Mouse (Mus musculus) heart, embryonic 16.5 days (tissue): Measurements from ENCODE around the gene Atat1. TPM values are rescaled to one million over a fixed set of nuclear protein-coding genes. Genes with fewer than 3 reads are reported as not detected.

ENCODE experiments used
- ATAC-seq: fragments of 200-750 bp; cut with Nextera tagmentation; replicated peaks from 2 replicates; pipeline ENCODE4 v1.8.0; 2017; ENCODE audit warnings: moderate number of reproducible peaks; ENCODE audit not compliant: insufficient read depth, low FRiP score; ENCODE audit errors: extremely low read depth
- H3K27ac ChIP-seq: fragments of 300-500 bp; sonication (generic); 2 replicates; pipeline ENCODE4 v1.5.1; 2014; ENCODE audit warnings: mild to moderate bottlenecking, low read length, control low read depth, moderate library complexity
- H3K27me3 ChIP-seq: fragments of 300-500 bp; sonication (generic); 2 replicates; pipeline ENCODE4 v1.6.1; 2014; ENCODE audit warnings: low read length, mixed read lengths; ENCODE audit not compliant: control insufficient read depth, insufficient read depth
- H3K36me3 ChIP-seq: fragments of 300-500 bp; sonication (generic); 2 replicates; pipeline ENCODE4 v1.6.1; 2014; ENCODE audit not compliant: control insufficient read depth, insufficient read depth
- H3K4me1 ChIP-seq: fragments of 300-500 bp; sonication (generic); 2 replicates; pipeline ENCODE4 v1.6.1; 2014; ENCODE audit warnings: low read length, mixed read lengths; ENCODE audit not compliant: control insufficient read depth, insufficient read depth
- H3K4me2 ChIP-seq: fragments of 300-500 bp; sonication (generic); 2 replicates; pipeline ENCODE4 v1.6.1; 2014; ENCODE audit warnings: low read depth, mild to moderate bottlenecking, control low read depth, low read length
- H3K4me3 ChIP-seq: fragments of 300-500 bp; sonication (generic); 2 replicates; pipeline ENCODE4 v1.5.1; 2014; ENCODE audit warnings: mild to moderate bottlenecking, control low read depth, low read length
- H3K9ac ChIP-seq: fragments of 300-500 bp; sonication (generic); 2 replicates; pipeline ENCODE4 v1.6.1; 2014; ENCODE audit warnings: low read length, control low read depth
- H3K9me3 ChIP-seq: fragments of 300-500 bp; sonication (generic); replicated peaks from 2 replicates; pipeline ENCODE4 v1.6.1; 2016; ENCODE audit warnings: low read length; ENCODE audit not compliant: control insufficient read depth
- WGBS: fragments of 180-500 bp; shearing (Covaris S2); extraction: QIAGEN DNeasy Blood & Tissue Kit; methylation state at CpG from one replicate; pipeline ENCODE4 v1.1.7; 2014; 5-methylcytosine and 5-hydroxymethylcytosine counted together
- polyA plus RNA-seq: library from polyadenylated mRNA; unstranded; fragments of >200 nt; fragmentation: Nextera tagmentation; extraction: Ambion mirVana; gene quantifications from 2 replicates; pipeline ENCODE4 v1.2.1, GENCODE M21; 2015

Atat1 gene
- polyA plus RNA-seq, 1 experiment from 2014 or later = 41.1 TPM

GRCm38 (mm10) chr17:35932608-35933007 is 22.7 kb upstream of the Atat1 start:
- Histone ChIP-seq H3K27ac (no peak overlapping the region), H3K4me3 (no peak overlapping the region), H3K27me3 (no peaks in the 10 kb centered on the region), H3K9me3 (no peaks in the 10 kb centered on the region), H3K4me1 (no peaks in the 10 kb centered on the region), H3K9ac (no peak overlapping the region), H3K36me3 (peaks cover 31% of the 10 kb centered on the region), H3K4me2 (no peak overlapping the region)
- 86% methylated on average over 4 of the region's 4 CpGs for WGBS
- ATAC-seq = no peak

GRCm38 (mm10) chr17:35930627-35931026 is 20.8 kb upstream of the Atat1 start:
- no peak for ATAC-seq
- Histone ChIP-seq H3K9ac (no peak overlapping the region), H3K4me1 (no peaks in the 10 kb centered on the region), H3K27me3 (no peaks in the 10 kb centered on the region), H3K4me2 (no peak overlapping the region), H3K27ac (no peak overlapping the region), H3K36me3 (peaks cover 47% of the 10 kb centered on the region), H3K4me3 (no peak overlapping the region), H3K9me3 (no peaks in the 10 kb centered on the region)
- 95% methylated on average over 12 of the region's 12 CpGs for WGBS

GRCm38 (mm10) chr17:35929534-35929933 is 19.7 kb upstream of the Atat1 start:
- WGBS = 98% methylated on average over 2 of the region's 2 CpGs
- Histone ChIP-seq H3K4me1 (no peaks in the 10 kb centered on the region), H3K9me3 (no peaks in the 10 kb centered on the region), H3K4me2 (no peak overlapping the region), H3K27me3 (no peaks in the 10 kb centered on the region), H3K36me3 (peaks cover 54% of the 10 kb centered on the region), H3K4me3 (no peak overlapping the region), H3K27ac (no peak overlapping the region), H3K9ac (no peak overlapping the region)
- no peak for ATAC-seq

- Histone ChIP-seq H3K9me3 (no peaks in the 10 kb centered on the region), H3K9ac (no peak overlapping the region), H3K27ac (no peak overlapping the region), H3K36me3 (peaks cover 65% of the 10 kb centered on the region), H3K4me2 (no peak overlapping the region), H3K27me3 (no peaks in the 10 kb centered on the region), H3K4me1 (no peaks in the 10 kb centered on the region), H3K4me3 (no peak overlapping the region)
- no peak for ATAC-seq
- WGBS = 15% methylated on average over 1 of the region's 1 CpGs
Observed at GRCm38 (mm10) chr17:35927471-35927870, 17.6 kb upstream of the Atat1 start.

- ATAC-seq = no peak
- Histone ChIP-seq H3K27ac (no peak overlapping the region), H3K9me3 (no peaks in the 10 kb centered on the region), H3K4me3 (no peak overlapping the region), H3K4me2 (no peak overlapping the region), H3K9ac (no peak overlapping the region), H3K36me3 (peaks cover 41% of the 10 kb centered on the region), H3K27me3 (no peaks in the 10 kb centered on the region), H3K4me1 (peaks cover 13% of the 10 kb centered on the region)
- 84% methylated on average over 4 of the region's 4 CpGs for WGBS
Observed at GRCm38 (mm10) chr17:35923281-35923680, 13.4 kb upstream of the Atat1 start.

GRCm38 (mm10) chr17:35922566-35922965 is 12.7 kb upstream of the Atat1 start:
- 84% methylated on average over 3 of the region's 3 CpGs for WGBS
- no peak overlapping the region for H3K9ac ChIP-seq
- H3K27me3 ChIP-seq = no peaks in the 10 kb centered on the region
- peaks cover 34% of the 10 kb centered on the region for H3K36me3 ChIP-seq
- ATAC-seq = no peak
- no peak overlapping the region for H3K4me3 ChIP-seq
- no peaks in the 10 kb centered on the region for H3K9me3 ChIP-seq
- no peak overlapping the region for H3K4me2 ChIP-seq
- H3K4me1 ChIP-seq = peaks cover 13% of the 10 kb centered on the region
- H3K27ac ChIP-seq = no peak overlapping the region

GRCm38 (mm10) chr17:35921710-35922109 is 11.8 kb upstream of the Atat1 start:
- 60% methylated on average over 4 of the region's 4 CpGs for WGBS

GRCm38 (mm10) chr17:35920862-35921562 is 11.1 kb upstream of the Atat1 start:
- H3K36me3 ChIP-seq = peaks cover 21% of the 10 kb centered on the region
- no peak for ATAC-seq
- 76% methylated on average over 5 of the region's 5 CpGs for WGBS
- H3K27me3 ChIP-seq = no peaks in the 10 kb centered on the region
- H3K9me3 ChIP-seq = no peaks in the 10 kb centered on the region
- peaks cover 13% of the 10 kb centered on the region for H3K4me1 ChIP-seq
- H3K27ac ChIP-seq = no peak overlapping the region
- no peak overlapping the region for H3K4me3 ChIP-seq
- no peak overlapping the region for H3K9ac ChIP-seq
- no peak overlapping the region for H3K4me2 ChIP-seq

More at GRCm38 (mm10) chr17:35921710-35922109, 11.8 kb upstream of the Atat1 start:
- no peak for ATAC-seq
- Histone ChIP-seq H3K4me2 (no peak overlapping the region), H3K9ac (no peak overlapping the region), H3K36me3 (peaks cover 28% of the 10 kb centered on the region), H3K4me3 (no peak overlapping the region), H3K27ac (no peak overlapping the region), H3K27me3 (no peaks in the 10 kb centered on the region), H3K9me3 (no peaks in the 10 kb centered on the region), H3K4me1 (peaks cover 13% of the 10 kb centered on the region)

GRCm38 (mm10) chr17:35920384-35920783 is 10.5 kb upstream of the Atat1 start:
- Histone ChIP-seq H3K36me3 (peaks cover 18% of the 10 kb centered on the region), H3K4me3 (no peak overlapping the region), H3K4me1 (peaks cover 15% of the 10 kb centered on the region), H3K4me2 (peak overlapping the region; percentile 98; the same call in 1 of the 2 replicates), H3K27ac (peak overlapping the region; percentile 99), H3K9ac (no peak overlapping the region), H3K27me3 (no peaks in the 10 kb centered on the region), H3K9me3 (no peaks in the 10 kb centered on the region)
- WGBS = 52% methylated on average over 1 of the region's 1 CpGs
- ATAC-seq = no peak
